Mouse (Mus musculus) MEL (cell line): ENCODE measurements around the gene Nat8. TPM values are rescaled to one million over a fixed set of nuclear protein-coding genes. Genes with fewer than 3 reads are reported as not detected.
"Not testable (repeated sequence)": the region's sequence is repeated elsewhere in the genome, so short reads cannot be mapped to it uniquely, and the experiment has no call there.

Experiments used
- DNase-seq: peaks from one replicate; pipeline ENCODE4 v3.0.0; 2011; ENCODE audit warnings: low read depth, low spot score
- H3K27ac ChIP-seq: 2 replicates; pipeline ENCODE4 v1.5.1; 2012; ENCODE audit warnings: low read depth, mild to moderate bottlenecking, control low read depth, low read length, moderate library complexity; ENCODE audit not compliant: control insufficient read depth
- H3K27me3 ChIP-seq, 2 experiments: fragments of 150-350 bp in 1 of 2; sonication (generic) in 1 of 2; 2 replicates each; pipeline ENCODE4 v1.6.1; 2012; ENCODE audit warnings: low read length in 2 of 2, mild to moderate bottlenecking in 2 of 2, improper control_type of control experiment in 1 of 2, moderate library complexity in 1 of 2; ENCODE audit not compliant: insufficient read depth in 2 of 2, control insufficient read depth in 1 of 2
- H3K36me3 ChIP-seq, 2 experiments: 2 replicates each; pipeline ENCODE4 v1.6.1; 2012 to 2014; ENCODE audit warnings: low read length in 2 of 2, improper control_type of control experiment in 1 of 2, inconsistent platforms in 1 of 2, mild to moderate bottlenecking in 1 of 2; ENCODE audit not compliant: insufficient read depth in 2 of 2, control insufficient read depth in 1 of 2
- H3K4me1 ChIP-seq, 2 experiments: fragments of 150-350 bp in 1 of 2; sonication (generic) in 1 of 2; 2 replicates each; pipeline ENCODE4 v1.6.1; 2012; ENCODE audit warnings: low read length in 2 of 2, improper control_type of control experiment in 1 of 2, mild to moderate bottlenecking in 1 of 2; ENCODE audit not compliant: insufficient read depth in 2 of 2, control insufficient read depth in 1 of 2
- H3K4me3 ChIP-seq, 2 experiments: fragments of 150-350 bp in 1 of 2; sonication (generic) in 1 of 2; 2 replicates each; pipeline ENCODE4 v1.5.1; 2012; ENCODE audit warnings: low read depth in 2 of 2, low read length in 2 of 2, mild to moderate bottlenecking in 2 of 2, moderate library complexity in 2 of 2, control low read depth in 1 of 2, improper control_type of control experiment in 1 of 2; ENCODE audit not compliant: control insufficient read depth in 1 of 2, insufficient read depth in 1 of 2
- H3K79me2 ChIP-seq: 2 replicates; pipeline ENCODE4 v1.6.1; 2012; ENCODE audit warnings: mild to moderate bottlenecking, low read length, moderate library complexity; ENCODE audit not compliant: control insufficient read depth, poor library complexity, insufficient read depth
- H3K9ac ChIP-seq: 2 replicates; pipeline ENCODE4 v1.6.1; 2012; ENCODE audit warnings: low read depth, mild to moderate bottlenecking, control low read depth, low read length, moderate library complexity; ENCODE audit not compliant: control insufficient read depth, poor library complexity, severe bottlenecking
- H3K9me3 ChIP-seq: fragments of 150-350 bp; sonication (generic); replicated peaks from 2 replicates; pipeline ENCODE4 v1.6.1; 2012; ENCODE audit warnings: mild to moderate bottlenecking, low read length, improper control_type of control experiment, moderate library complexity; ENCODE audit not compliant: insufficient read depth
- BHLHE40 ChIP-seq: IDR thresholded peaks from 2 replicates; pipeline ENCODE4 v1.6.1; 2012; ENCODE audit warnings: low read depth, mild to moderate bottlenecking, inconsistent platforms, low read length, improper control_type of control experiment, borderline replicate concordance
- CHD2 ChIP-seq: IDR thresholded peaks from 2 replicates; pipeline ENCODE4 v1.6.1; 2011; ENCODE audit warnings: low read length, improper control_type of control experiment
- ELF1 ChIP-seq: IDR thresholded peaks from 2 replicates; pipeline ENCODE4 v1.6.1; 2014; ENCODE audit warnings: low read depth, mild to moderate bottlenecking, inconsistent platforms, low read length, improper control_type of control experiment, moderate library complexity
- ETS1 ChIP-seq: IDR thresholded peaks from 2 replicates; pipeline ENCODE4 v1.6.1; 2012; ENCODE audit warnings: low read depth, mild to moderate bottlenecking, inconsistent platforms, low read length, improper control_type of control experiment, moderate library complexity
- GABPA ChIP-seq: IDR thresholded peaks from 2 replicates; pipeline ENCODE4 v1.6.1; 2012; ENCODE audit warnings: low read depth, mild to moderate bottlenecking, inconsistent platforms, low read length, improper control_type of control experiment, moderate library complexity
- MAX ChIP-seq: IDR thresholded peaks from 2 replicates; pipeline ENCODE4 v1.6.1; 2011; ENCODE audit warnings: low read length, improper control_type of control experiment
- MAZ ChIP-seq: IDR thresholded peaks from 2 replicates; pipeline ENCODE4 v1.6.1; 2012; ENCODE audit warnings: low read depth, mild to moderate bottlenecking, inconsistent platforms, low read length, improper control_type of control experiment
- NRF1 ChIP-seq: IDR thresholded peaks from 2 replicates; pipeline ENCODE4 v1.6.1; 2014; ENCODE audit warnings: low read depth, mild to moderate bottlenecking, inconsistent platforms, low read length, improper control_type of control experiment, moderate library complexity; ENCODE audit not compliant: poor library complexity, insufficient read depth, severe bottlenecking
- POLR2AphosphoS2 ChIP-seq: IDR thresholded peaks from 2 replicates; pipeline ENCODE4 v1.6.1; 2011; ENCODE audit warnings: low read length, improper control_type of control experiment
- RCOR1 ChIP-seq: IDR thresholded peaks from 2 replicates; pipeline ENCODE4 v1.6.1; 2012; ENCODE audit warnings: low read depth, mild to moderate bottlenecking, inconsistent platforms, low read length, improper control_type of control experiment
- TBP ChIP-seq: IDR thresholded peaks from 2 replicates; pipeline ENCODE4 v1.8.0; 2011; ENCODE audit warnings: low read depth, low read length, improper control_type of control experiment
- TCF12 ChIP-seq: IDR thresholded peaks from 2 replicates; pipeline ENCODE4 v1.6.1; 2014; ENCODE audit warnings: low read depth, mild to moderate bottlenecking, inconsistent platforms, low read length, improper control_type of control experiment, moderate library complexity
- USF1 ChIP-seq: IDR thresholded peaks from 2 replicates; pipeline ENCODE4 v1.6.1; 2014; ENCODE audit warnings: low read depth, mild to moderate bottlenecking, inconsistent platforms, low read length, improper control_type of control experiment, moderate library complexity
- polyA plus RNA-seq, 2 experiments: library from polyadenylated mRNA; stranded (reverse) in 1 of 2; unstranded in 1 of 2; fragments of >175 nt in 1 of 2; fragments of >200 nt in 1 of 2; gene quantifications; 2 replicates each; pipeline versions ENCODE4 v1.2.1 to v1.2.4; 2012; ENCODE audit warnings: low replicate concordance in 2 of 2, low read depth in 1 of 2; ENCODE audit not compliant: insufficient read length in 2 of 2, insufficient read depth in 1 of 2, missing spikeins in 1 of 2
- total RNA-seq: library from RNA; depleted of rRNA; stranded (reverse); fragments of 300-350 nt; gene quantifications from 2 replicates; pipeline ENCODE4 v1.2.3, GENCODE M21; 2012

Gene Nat8
- total and polyA plus RNA-seq, 3 experiments: 0.10 TPM; not detected in 2

DNA sequence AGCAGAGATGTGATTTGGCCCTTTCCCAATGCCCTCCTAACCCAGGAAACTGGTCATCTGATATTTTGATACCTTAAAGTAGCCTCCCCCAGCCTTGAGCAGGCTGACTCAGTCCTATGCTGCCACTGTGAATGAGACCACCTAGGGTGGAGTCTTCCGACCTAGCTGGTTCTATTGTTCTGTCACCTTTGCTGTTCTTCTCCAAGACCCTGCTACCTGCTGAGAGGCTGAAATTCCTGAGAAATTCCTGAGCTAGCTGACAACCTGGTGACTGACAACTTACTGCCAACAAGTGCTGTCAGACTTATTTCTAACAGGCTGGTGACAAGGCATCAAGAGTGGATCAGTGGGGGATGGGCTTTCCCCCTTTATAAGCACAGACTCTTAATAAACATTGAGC lies 13.5 kb downstream of the Nat8 start:
- H3K9ac ChIP-seq: no peak overlapping the region
- no peak overlapping the region for H3K27ac ChIP-seq
- H3K9me3 ChIP-seq: no peaks in the 10 kb centered on the region
- TF ChIP-seq MAX (no peak), ETS1 (no peak), POLR2AphosphoS2 (no peak), NRF1 (no peak)
- H3K79me2 ChIP-seq: no peaks in the 10 kb centered on the region
- peaks cover 0 to 1% of the 10 kb centered on the region in 2 experiments; a peak in 1 of 4 replicates for H3K27me3 ChIP-seq
- H3K4me1 ChIP-seq: no peaks in the 10 kb centered on the region
- no peaks in the 10 kb centered on the region for H3K36me3 ChIP-seq
- DNase-seq: no peak
- no peak overlapping the region for H3K4me3 ChIP-seq

DNA sequence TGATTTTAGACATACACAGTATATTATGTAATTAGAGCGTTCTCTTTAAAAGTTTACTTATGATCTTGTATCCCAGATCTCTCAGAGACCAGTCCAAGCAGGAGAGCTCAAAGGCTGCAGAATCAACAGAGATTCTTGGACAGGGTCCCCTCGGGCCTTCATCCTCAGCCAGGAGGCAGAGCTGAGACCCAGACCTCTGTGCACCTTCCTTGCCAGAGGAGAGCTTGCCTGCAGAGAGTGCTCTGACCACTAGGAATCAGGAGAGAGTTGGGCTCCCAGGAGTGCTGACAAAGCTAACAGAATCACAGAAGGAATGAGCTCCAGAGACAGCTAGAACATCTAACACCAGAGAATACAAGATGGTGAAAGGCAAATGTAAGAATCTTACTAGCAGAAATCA lies 18.5 kb downstream of the Nat8 start:
- Histone ChIP-seq H3K27me3 (peaks cover 3 to 4% of the 10 kb centered on the region in 2 experiments), H3K4me1 (no peaks in the 10 kb centered on the region), H3K9me3 (no peaks in the 10 kb centered on the region), H3K36me3 (no peaks in the 10 kb centered on the region), H3K27ac (no peak overlapping the region), H3K79me2 (no peaks in the 10 kb centered on the region), H3K9ac (no peak overlapping the region), H3K4me3 (no peak overlapping the region)
- TF ChIP-seq MAZ: no peak
- no peak for TF ChIP-seq ELF1
- no peak for TF ChIP-seq GABPA
- TF ChIP-seq USF1: no peak
- TF ChIP-seq CHD2: no peak
- TF ChIP-seq RCOR1: no peak
- no peak for TF ChIP-seq BHLHE40
- TF ChIP-seq POLR2AphosphoS2: no peak
- TF ChIP-seq TBP: no peak
- no peak for TF ChIP-seq TCF12
- DNase-seq: no peak

DNA sequence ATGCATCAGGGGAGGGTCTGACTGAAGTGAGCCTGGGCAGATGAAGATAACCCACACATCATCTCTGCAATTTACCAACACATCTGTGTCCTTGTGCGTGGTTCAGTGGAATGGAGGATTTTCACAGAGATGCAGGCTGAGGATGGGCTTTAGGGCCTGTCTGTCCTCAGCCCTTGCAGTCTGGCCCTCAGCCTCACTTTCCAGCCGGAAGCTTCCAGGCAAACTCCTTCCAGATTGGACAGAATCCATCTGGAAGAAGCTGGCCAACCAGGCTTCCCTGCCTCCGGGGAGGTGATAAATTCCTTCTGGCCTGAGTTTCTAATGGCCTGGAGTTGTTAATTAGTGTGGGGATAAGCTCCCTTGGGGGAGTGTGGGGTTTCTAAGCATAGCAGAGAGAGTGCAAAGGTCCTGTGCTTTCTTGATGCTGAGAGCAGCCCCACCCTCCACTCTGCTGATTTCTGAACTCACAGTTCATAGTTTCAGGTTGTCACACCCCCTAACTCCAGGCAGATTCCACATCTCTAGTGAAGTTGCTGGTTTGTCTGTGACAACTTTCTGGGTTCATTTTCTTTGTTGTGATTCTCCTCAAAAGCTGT lies 20.8 kb downstream of the Nat8 start:
- H3K36me3 ChIP-seq, H3K9ac ChIP-seq, H3K4me1 ChIP-seq, H3K79me2 ChIP-seq, H3K27ac ChIP-seq, DNase-seq, H3K9me3 ChIP-seq, H3K27me3 ChIP-seq, H3K4me3 ChIP-seq: not testable (repeated sequence)

DNA sequence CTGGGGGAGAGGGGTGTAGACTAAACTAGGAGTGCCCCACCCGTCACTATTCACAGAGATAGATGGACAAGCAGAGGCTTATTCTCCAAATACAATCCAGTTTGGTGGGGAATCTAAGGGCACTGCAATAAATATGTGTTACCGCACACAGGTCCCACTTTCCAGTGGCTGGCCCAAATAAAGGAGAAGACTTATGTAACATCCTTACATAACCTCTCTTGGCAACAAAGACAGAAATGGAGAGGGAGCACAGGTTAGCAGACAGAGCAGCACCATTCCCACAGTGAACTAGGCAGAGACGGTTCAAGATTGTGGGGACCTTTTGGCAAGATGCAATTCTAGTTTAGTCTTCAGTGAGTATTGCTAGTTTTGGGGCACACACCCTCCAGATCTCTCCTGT lies 21.4 kb downstream of the Nat8 start:
- not testable (repeated sequence) for DNase-seq, H3K36me3 ChIP-seq, H3K27ac ChIP-seq, H3K9me3 ChIP-seq, H3K4me3 ChIP-seq, H3K4me1 ChIP-seq, H3K27me3 ChIP-seq, H3K79me2 ChIP-seq, H3K9ac ChIP-seq

DNA sequence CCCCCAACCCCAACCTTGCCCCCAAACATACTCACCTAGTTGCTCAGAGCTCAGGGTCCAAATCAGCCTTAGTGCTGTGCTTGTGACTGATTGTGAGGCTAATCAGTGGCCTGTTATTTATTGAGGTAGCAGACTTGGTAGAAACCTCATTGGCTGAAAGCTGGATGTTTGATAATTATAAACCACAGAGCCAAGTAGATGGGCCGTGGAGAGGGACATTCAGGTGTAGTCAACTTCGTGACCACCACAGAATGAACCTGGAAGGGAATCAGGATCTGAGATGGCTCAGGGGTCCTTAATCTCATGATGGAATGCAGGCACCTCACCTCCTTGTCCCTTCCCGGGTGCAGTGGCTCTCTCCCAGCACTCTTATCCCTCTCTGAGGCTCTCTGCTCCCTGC lies 22.1 kb downstream of the Nat8 start:
- not testable (repeated sequence) for H3K36me3 ChIP-seq, H3K4me3 ChIP-seq, H3K9ac ChIP-seq, H3K27ac ChIP-seq, H3K4me1 ChIP-seq, H3K79me2 ChIP-seq, H3K27me3 ChIP-seq, DNase-seq, H3K9me3 ChIP-seq
